Mouse (Mus musculus) kidney, postnatal 0 days (tissue): ENCODE measurements around the gene Slc6a19. TPM values are rescaled to one million over a fixed set of nuclear protein-coding genes. Genes with fewer than 3 reads are reported as not detected.
"Not testable (repeated sequence)": the region's sequence is repeated elsewhere in the genome, so short reads cannot be mapped to it uniquely, and the experiment has no call there.

Experiments used
- ATAC-seq: fragments of 200-750 bp; cut with Nextera tagmentation; replicated peaks from 2 replicates; pipeline ENCODE4 v1.8.0; 2017; ENCODE audit warnings: low read depth, moderate number of reproducible peaks, moderate TSS enrichment, moderate library complexity; ENCODE audit not compliant: low FRiP score
- DNase-seq: peaks from one replicate; pipeline ENCODE4 v3.0.0-alpha.2; 2016; ENCODE audit warnings: low spot score
- H3K27ac ChIP-seq: fragments of 300-500 bp; sonication (generic); 2 replicates; pipeline ENCODE4 v1.5.1; 2014; ENCODE audit warnings: mild to moderate bottlenecking
- H3K27me3 ChIP-seq: fragments of 300-500 bp; sonication (generic); 2 replicates; pipeline ENCODE4 v1.6.1; 2014; ENCODE audit warnings: low read length, mixed read lengths; ENCODE audit not compliant: insufficient read depth
- H3K36me3 ChIP-seq: fragments of 300-500 bp; sonication (generic); 2 replicates; pipeline ENCODE4 v1.6.1; 2014; ENCODE audit warnings: low read length, mixed read lengths; ENCODE audit not compliant: insufficient read depth
- H3K4me1 ChIP-seq: fragments of 300-500 bp; sonication (generic); replicated peaks from 2 replicates; pipeline ENCODE4 v1.6.1; 2014; ENCODE audit warnings: antibody characterized with exemption, low read length, mixed read lengths; ENCODE audit not compliant: insufficient read depth
- H3K4me2 ChIP-seq: fragments of 300-500 bp; sonication (generic); 2 replicates; pipeline ENCODE4 v1.6.1; 2014; ENCODE audit warnings: mild to moderate bottlenecking, low read length, moderate library complexity, mixed read lengths
- H3K4me3 ChIP-seq: fragments of 300-500 bp; sonication (generic); replicated peaks from 2 replicates; pipeline ENCODE4 v1.5.1; 2014; ENCODE audit warnings: low read depth, low read length
- H3K9ac ChIP-seq: fragments of 300-500 bp; sonication (generic); 2 replicates; pipeline ENCODE4 v1.6.1; 2014; ENCODE audit warnings: low read depth, low read length
- H3K9me3 ChIP-seq: fragments of 300-500 bp; sonication (generic); replicated peaks from 2 replicates; pipeline ENCODE4 v1.6.1; 2016; ENCODE audit warnings: low read length, inconsistent platforms, mixed read lengths
- CTCF ChIP-seq: IDR thresholded peaks from 2 replicates; pipeline ENCODE4 v1.5.1; 2016; ENCODE audit warnings: antibody characterized with exemption, low read depth, mild to moderate bottlenecking, moderate library complexity
- WGBS: fragments of 180-500 bp; shearing (Covaris S2); extraction: QIAGEN DNeasy Blood & Tissue Kit; methylation state at CpG from one replicate; pipeline ENCODE4 v1.1.7; 2014; 5-methylcytosine and 5-hydroxymethylcytosine counted together
- polyA plus RNA-seq: library from polyadenylated mRNA; unstranded; fragments of >200 nt; fragmentation: Nextera tagmentation; extraction: Ambion mirVana; gene quantifications from 2 replicates; pipeline ENCODE4 v1.2.1, GENCODE M21; 2015

Slc6a19 gene
- polyA plus RNA-seq, result 5.7 and 5.9 TPM in 2 replicates

- TF ChIP-seq CTCF, result no peak
- no peaks in the 10 kb centered on the region for H3K9me3 ChIP-seq
- H3K36me3 ChIP-seq, result no peaks in the 10 kb centered on the region
- H3K4me1 ChIP-seq, result 0 out of 2 replicates have a peak, but pooled peaks cover 4% of the 10 kb centered on the region
- H3K9ac ChIP-seq, result no peak within 1 kb of the TSS
- H3K27ac ChIP-seq, result no peak within 1 kb of the TSS
- H3K27me3 ChIP-seq, result no peaks in the 10 kb centered on the region
- WGBS, result 90% methylated on average over 7 of the region's 7 CpGs
- no peak within 1 kb of the TSS for H3K4me2 ChIP-seq
- H3K4me3 ChIP-seq, result no peak within 1 kb of the TSS
- DNase-seq (no peak), ATAC-seq (no peak)
These were observed at the start of gene Slc6a19 for GRCm38 (mm10) chr13:73704694-73705325. TSS of gene Slc6a19 (minus strand) at chr13:73704865.

GRCm38 (mm10) chr13:73751284-73751683 lies 46.6 kb upstream of the Slc6a19 start:
- Histone ChIP-seq H3K9me3 (no peaks in the 10 kb centered on the region), H3K27me3 (no peaks in the 10 kb centered on the region), H3K4me1 (no peaks in the 10 kb centered on the region), H3K4me3 (no peak overlapping the region), H3K27ac (no peak overlapping the region), H3K9ac (no peak overlapping the region), H3K36me3 (no peaks in the 10 kb centered on the region), H3K4me2 (no peak overlapping the region)
- ATAC-seq (no peak), DNase-seq (no peak)
- WGBS, result 81% methylated on average over 3 of the region's 3 CpGs
- no peak for TF ChIP-seq CTCF

GRCm38 (mm10) chr13:73750435-73750834 lies 45.8 kb upstream of the Slc6a19 start:
- Histone ChIP-seq H3K9ac (no peak overlapping the region), H3K9me3 (no peaks in the 10 kb centered on the region), H3K4me3 (no peak overlapping the region), H3K27me3 (no peaks in the 10 kb centered on the region), H3K4me2 (no peak overlapping the region), H3K4me1 (no peaks in the 10 kb centered on the region), H3K27ac (no peak overlapping the region), H3K36me3 (no peaks in the 10 kb centered on the region)
- 64% methylated on average over 6 of the region's 6 CpGs for WGBS
- no peak for TF ChIP-seq CTCF
- no peak for ATAC-seq
- no peak for DNase-seq

GRCm38 (mm10) chr13:73748663-73749440 lies 44.2 kb upstream of the Slc6a19 start:
- Histone ChIP-seq H3K27ac (peak overlapping the region; percentile 66), H3K4me2 (no peak overlapping the region), H3K4me3 (no peak overlapping the region), H3K36me3 (no peaks in the 10 kb centered on the region), H3K4me1 (no peaks in the 10 kb centered on the region), H3K27me3 (no peaks in the 10 kb centered on the region), H3K9me3 (no peaks in the 10 kb centered on the region), H3K9ac (no peak overlapping the region)
- ATAC-seq (no peak), DNase-seq (peak; percentile 19)
- 42% methylated on average over 15 of the region's 15 CpGs for WGBS
- TF ChIP-seq CTCF, result peak; percentile 70

GRCm38 (mm10) chr13:73743662-73744061 lies 39.0 kb upstream of the Slc6a19 start:
- Histone ChIP-seq H3K36me3 (no peaks in the 10 kb centered on the region), H3K27ac (no peak overlapping the region), H3K9me3 (no peaks in the 10 kb centered on the region), H3K27me3 (no peaks in the 10 kb centered on the region), H3K4me1 (no peaks in the 10 kb centered on the region), H3K4me3 (no peak overlapping the region), H3K4me2 (no peak overlapping the region), H3K9ac (no peak overlapping the region)
- 70% methylated on average over 3 of the region's 3 CpGs for WGBS
- ATAC-seq (no peak), DNase-seq (no peak)
- TF ChIP-seq CTCF, result no peak

- 0 out of 2 replicates have a peak, but pooled peaks have one; percentile 4 for TF ChIP-seq CTCF
- Histone ChIP-seq H3K27ac (no peak overlapping the region), H3K36me3 (no peaks in the 10 kb centered on the region), H3K27me3 (no peaks in the 10 kb centered on the region), H3K4me1 (no peaks in the 10 kb centered on the region), H3K9me3 (no peaks in the 10 kb centered on the region), H3K9ac (no peak overlapping the region), H3K4me3 (no peak overlapping the region), H3K4me2 (no peak overlapping the region)
- DNase-seq (no peak), ATAC-seq (0 out of 2 replicates have a peak, but pooled peaks have one; percentile 33)
- WGBS, result 53% methylated on average over 4 of the region's 4 CpGs
These were observed 38.3 kb upstream of the Slc6a19 start for GRCm38 (mm10) chr13:73742944-73743343.

- not testable (repeated sequence) for H3K4me2 ChIP-seq, H3K36me3 ChIP-seq, H3K9me3 ChIP-seq, H3K9ac ChIP-seq, ATAC-seq, H3K27ac ChIP-seq, H3K27me3 ChIP-seq, H3K4me1 ChIP-seq, H3K4me3 ChIP-seq, DNase-seq
- WGBS, result 52% methylated on average over 2 of the region's 2 CpGs
These were observed 35.8 kb upstream of the Slc6a19 start for GRCm38 (mm10) chr13:73740399-73740944.
